Mouse (Mus musculus): Measurements from ENCODE around the gene Hsd17b14.

DNA sequence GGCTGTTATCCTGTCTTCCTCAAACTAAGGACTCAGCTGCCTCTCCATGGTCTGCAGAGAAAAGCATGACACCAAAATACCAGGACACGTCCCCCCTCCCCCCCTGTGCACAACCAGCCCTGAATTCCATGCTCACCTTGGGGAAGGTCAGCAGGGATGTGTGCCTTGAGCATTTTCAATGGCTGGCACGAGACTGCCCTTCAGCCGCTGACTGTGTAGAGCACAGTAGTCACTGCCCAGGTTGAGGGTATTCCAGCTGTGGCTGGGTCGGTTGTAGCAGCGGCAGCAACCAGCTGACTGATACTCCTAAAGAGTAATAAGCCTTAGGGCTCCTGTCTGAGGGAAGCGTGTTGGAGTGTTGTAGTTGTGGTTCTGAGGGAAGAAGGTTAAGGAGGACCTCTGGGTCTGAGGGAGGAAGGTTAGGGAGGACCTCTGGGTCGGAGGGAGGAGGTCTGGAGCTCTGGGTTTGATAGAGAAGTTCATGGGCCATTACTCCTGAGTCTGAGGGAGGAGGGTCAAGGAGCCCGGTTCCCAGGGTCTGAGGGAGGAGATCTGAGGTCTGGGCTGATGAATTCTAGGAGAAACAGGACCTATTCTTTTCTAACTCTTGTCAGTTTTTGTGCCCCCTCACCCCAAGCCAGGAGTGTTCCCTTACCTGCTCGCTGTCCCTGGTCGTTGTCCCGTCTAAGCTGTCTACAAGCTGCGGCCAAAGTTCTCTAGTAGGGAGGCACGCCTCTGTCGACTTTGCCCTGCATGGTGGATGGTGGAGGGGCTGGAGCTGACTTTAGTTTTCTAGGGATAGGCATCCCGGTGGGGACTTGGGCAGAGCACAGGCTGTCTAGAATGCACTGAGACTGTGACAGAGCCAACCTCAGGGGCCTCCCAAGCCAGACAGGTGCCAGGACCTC, 20.0 kb downstream of the Hsd17b14 start:
- TF ChIP-seq GATA1 (IDR thresholded peaks at IDR 0.05; ENCODE audit: borderline replicate concordance, low read length), result no peak
- TF ChIP-seq FLI1 (IDR thresholded peaks at IDR 0.05; ENCODE audit: low read length), result no peak
